Mouse (Mus musculus) liver, adult 2 months (tissue): Measurements from ENCODE around the gene Dhx29. TPM values are rescaled to one million over a fixed set of nuclear protein-coding genes. Genes with fewer than 3 reads are reported as not detected.

Source experiments
- DNase-seq: peaks from one replicate; pipeline ENCODE4 v3.0.0-alpha.2; 2011; ENCODE audit warnings: low read depth, low spot score; ENCODE audit errors: extremely low read depth
- H3K27ac ChIP-seq: fragments of 200-500 bp; replicated peaks from 2 replicates; pipeline ENCODE4 v1.5.1; 2012; ENCODE audit warnings: low read depth, mild to moderate bottlenecking, control low read depth, inconsistent platforms, low read length; ENCODE audit not compliant: insufficient read depth
- H3K27me3 ChIP-seq: fragments of 200-500 bp; 2 replicates; pipeline ENCODE4 v1.6.1; 2012; ENCODE audit warnings: mild to moderate bottlenecking, moderate library complexity, low read length, inconsistent platforms; ENCODE audit not compliant: control insufficient read depth, insufficient read depth
- H3K36me3 ChIP-seq: fragments of 200-500 bp; 2 replicates; pipeline ENCODE4 v1.6.1; 2012; ENCODE audit warnings: low read length, inconsistent platforms; ENCODE audit not compliant: control insufficient read depth, insufficient read depth
- H3K4me1 ChIP-seq: fragments of 200-500 bp; 2 replicates; pipeline ENCODE4 v1.6.1; 2011; ENCODE audit warnings: low read length; ENCODE audit not compliant: control insufficient read depth, insufficient read depth
- H3K4me3 ChIP-seq: fragments of 200-500 bp; 2 replicates; pipeline ENCODE4 v1.5.1; 2011; ENCODE audit warnings: low read depth, mild to moderate bottlenecking, control low read depth, low read length, moderate library complexity; ENCODE audit not compliant: insufficient read depth
- H3K79me2 ChIP-seq: fragments of 200-500 bp; 2 replicates; pipeline ENCODE4 v1.6.1; 2012; ENCODE audit warnings: inconsistent platforms, mild to moderate bottlenecking, low read length, moderate library complexity; ENCODE audit not compliant: control insufficient read depth, insufficient read depth
- H3K9ac ChIP-seq: fragments of 200-500 bp; 2 replicates; pipeline ENCODE4 v1.6.1; 2012; ENCODE audit warnings: low read depth, mild to moderate bottlenecking, control low read depth, inconsistent platforms, low read length
- CTCF ChIP-seq: fragments of 200-500 bp; IDR thresholded peaks from 2 replicates; pipeline ENCODE4 v1.5.1; 2011; ENCODE audit warnings: low read depth, low read length, control low read depth
- POLR2A ChIP-seq: fragments of 200-500 bp; IDR thresholded peaks from 2 replicates; pipeline ENCODE4 v1.6.1; 2011; ENCODE audit warnings: low read length, control low read depth; ENCODE audit not compliant: insufficient read depth; ENCODE audit errors: extremely low read depth
- WGBS: fragments of 180-500 bp; shearing (Covaris S2); methylation state at CpG from one replicate; pipeline ENCODE4 v1.1.7; 2018; 5-methylcytosine and 5-hydroxymethylcytosine counted together
- polyA plus RNA-seq: library from polyadenylated mRNA; depleted of rRNA; stranded (reverse); fragments of >200 nt; gene quantifications from 2 replicates; pipeline ENCODE4 v1.2.3, GENCODE M21; 2012
- total RNA-seq: library from RNA; depleted of rRNA; stranded (reverse); fragments of >200 nt; gene quantifications from 2 replicates; pipeline ENCODE4 v1.2.3, GENCODE M21; 2014

Gene Dhx29
- total and polyA plus RNA-seq, 2 experiments: 2.0 to 6.9 TPM

DNA sequence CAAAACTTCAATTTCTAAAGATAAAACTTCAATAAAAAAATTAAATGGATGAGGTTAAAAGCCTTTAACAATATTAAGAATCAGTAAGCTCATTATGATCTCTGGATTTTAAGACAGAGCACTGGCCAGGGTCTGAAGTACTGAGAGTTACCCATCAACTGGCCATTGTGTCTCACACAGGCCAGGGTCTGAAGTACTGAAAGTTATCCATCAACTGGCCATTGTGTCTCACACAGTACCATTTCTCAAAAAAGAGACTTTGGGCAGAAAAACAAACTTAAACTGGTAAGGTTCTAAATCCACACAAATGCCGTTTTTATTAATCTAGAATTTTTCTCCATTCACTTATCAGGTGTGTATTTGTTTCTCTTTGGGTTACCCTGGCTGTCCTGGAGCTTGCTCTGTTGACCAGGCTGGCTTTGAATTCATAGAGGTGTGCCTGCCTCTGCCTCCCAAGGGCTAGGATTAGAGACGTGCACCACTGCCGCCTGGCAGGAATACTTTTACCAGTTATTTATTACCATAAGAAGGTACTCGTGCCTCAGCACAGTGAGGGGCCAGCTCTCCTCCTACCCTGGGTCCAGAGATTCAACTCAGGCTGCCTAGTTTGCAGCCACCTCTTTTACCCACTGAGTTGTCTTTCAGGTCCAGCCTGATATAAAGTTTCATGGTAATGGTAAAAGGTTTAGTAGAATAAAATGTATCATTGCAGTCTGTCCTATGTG is 8.0 kb upstream of the Dhx29 start:
- WGBS: 90% methylated on average over 4 of the region's 4 CpGs
- H3K4me1 ChIP-seq: no peaks in the 10 kb centered on the region
- TF ChIP-seq POLR2A (no peak), CTCF (no peak)
- no peak for DNase-seq
- H3K27ac ChIP-seq: no peak overlapping the region
- peaks cover 5% of the 10 kb centered on the region; the same call in 1 of the 2 replicates for H3K79me2 ChIP-seq
- no peak overlapping the region for H3K9ac ChIP-seq
- H3K4me3 ChIP-seq: no peak overlapping the region
- peaks cover 32% of the 10 kb centered on the region for H3K36me3 ChIP-seq
- no peaks in the 10 kb centered on the region for H3K27me3 ChIP-seq

DNA sequence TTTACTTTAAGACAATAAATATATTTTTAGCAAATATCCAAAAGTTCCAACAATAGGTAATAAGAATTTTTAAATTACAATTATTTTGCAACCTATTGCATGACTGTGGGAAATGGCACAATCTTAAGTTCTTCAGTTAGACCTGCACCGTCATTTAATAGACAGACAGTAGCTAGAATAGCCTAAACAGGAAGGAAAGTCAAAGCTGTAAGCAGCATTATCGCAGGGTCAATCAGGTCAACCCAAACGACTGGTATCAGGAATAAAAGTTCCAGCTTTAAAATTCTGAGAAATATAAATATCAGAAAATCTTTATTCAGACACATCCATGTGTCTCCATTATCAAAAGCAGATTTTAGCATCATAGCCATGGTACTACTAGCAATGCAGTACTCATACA is 6.3 kb upstream of the Dhx29 start:
- peaks cover 27% of the 10 kb centered on the region for H3K36me3 ChIP-seq

GRCm38 (mm10) chr13:112925266-112925665 is 2.0 kb upstream of the Dhx29 start:
- no peak overlapping the region for H3K27ac ChIP-seq
- H3K9ac ChIP-seq: no peak overlapping the region
- 41% methylated on average over 6 of the region's 6 CpGs for WGBS
- TF ChIP-seq CTCF (no peak), POLR2A (no peak)
- H3K4me1 ChIP-seq: peaks cover 11% of the 10 kb centered on the region
- no peak overlapping the region for H3K4me3 ChIP-seq
- no peaks in the 10 kb centered on the region for H3K27me3 ChIP-seq
- peak; percentile 11 for DNase-seq
- peaks cover 17% of the 10 kb centered on the region; the same call in 1 of the 2 replicates for H3K79me2 ChIP-seq
- H3K36me3 ChIP-seq: peaks cover 2% of the 10 kb centered on the region

More for the DNA sequence above, 6.3 kb upstream of the Dhx29 start:
- no peak for DNase-seq
- Histone ChIP-seq H3K4me1 (peaks cover 6% of the 10 kb centered on the region), H3K79me2 (peaks cover 14% of the 10 kb centered on the region; the same call in 1 of the 2 replicates), H3K9ac (no peak overlapping the region), H3K27me3 (no peaks in the 10 kb centered on the region), H3K4me3 (no peak overlapping the region), H3K27ac (no peak overlapping the region)
- WGBS: 73% methylated on average over 3 of the region's 3 CpGs
- TF ChIP-seq POLR2A (no peak), CTCF (no peak)

GRCm38 (mm10) chr13:112925976-112926375 is 1.3 kb upstream of the Dhx29 start:
- DNase-seq: no peak
- Histone ChIP-seq H3K79me2 (peaks cover 17% of the 10 kb centered on the region; the same call in 1 of the 2 replicates), H3K27ac (no peak overlapping the region), H3K4me3 (0 out of 2 replicates have a peak overlapping the region, but pooled peaks have one; percentile 9), H3K9ac (no peak overlapping the region), H3K36me3 (peaks cover 4% of the 10 kb centered on the region), H3K27me3 (no peaks in the 10 kb centered on the region), H3K4me1 (peaks cover 11% of the 10 kb centered on the region)
- no peak for TF ChIP-seq CTCF
- no peak for TF ChIP-seq POLR2A
- 64% methylated on average over 4 of the region's 4 CpGs for WGBS

GRCm38 (mm10) chr13:112926796-112927195 is 458 bp upstream of the Dhx29 start:
- DNase-seq: peak; percentile 49
- Histone ChIP-seq H3K36me3 (peaks cover 4% of the 10 kb centered on the region; the same call in 1 of the 2 replicates), H3K79me2 (peaks cover 17% of the 10 kb centered on the region; the same call in 1 of the 2 replicates), H3K4me3 (peak overlapping the region; percentile 87), H3K27ac (peak overlapping the region; percentile 36), H3K9ac (peak overlapping the region; percentile 67), H3K4me1 (peaks cover 11% of the 10 kb centered on the region), H3K27me3 (no peaks in the 10 kb centered on the region)
- WGBS: under 1% methylated on average over 19 of the region's 19 CpGs
- no peak for TF ChIP-seq POLR2A
- TF ChIP-seq CTCF: no peak
